Mouse (Mus musculus) forebrain, embryonic 14.5 days (tissue): Measurements from ENCODE around the gene Tspan9. TPM values are rescaled to one million over a fixed set of nuclear protein-coding genes. Genes with fewer than 3 reads are reported as not detected.
A peak's percentile ranks its signal among the peaks of the same experiment; 100 is the strongest.

Source experiments
- ATAC-seq: fragments of 200-750 bp; cut with Nextera tagmentation; 2 replicates; pipeline ENCODE4 v1.8.0; 2017; ENCODE audit warnings: mild to moderate bottlenecking, moderate library complexity
- DNase-seq: peaks from one replicate; pipeline ENCODE4 v3.0.0-alpha.2; 2015; ENCODE audit warnings: low spot score
- H3K27ac ChIP-seq: fragments of 300-500 bp; sonication (generic); 2 replicates; pipeline ENCODE4 v1.5.1; 2014; ENCODE audit warnings: low read depth, mild to moderate bottlenecking, control low read depth, low read length, moderate library complexity
- H3K27me3 ChIP-seq: fragments of 300-500 bp; sonication (generic); replicated peaks from 2 replicates; pipeline ENCODE4 v1.6.1; 2014; ENCODE audit warnings: low read length, control low read depth, mixed read lengths; ENCODE audit not compliant: control insufficient read depth, insufficient read depth
- H3K36me3 ChIP-seq: fragments of 300-500 bp; sonication (generic); 2 replicates; pipeline ENCODE4 v1.6.1; 2014; ENCODE audit warnings: low read length, control low read depth; ENCODE audit not compliant: control insufficient read depth, insufficient read depth
- H3K4me1 ChIP-seq: fragments of 300-500 bp; sonication (generic); 2 replicates; pipeline ENCODE4 v1.6.1; 2014; ENCODE audit warnings: antibody characterized with exemption, low read length, control low read depth; ENCODE audit not compliant: control insufficient read depth, insufficient read depth
- H3K4me2 ChIP-seq: fragments of 300-500 bp; sonication (generic); 2 replicates; pipeline ENCODE4 v1.6.1; 2014; ENCODE audit warnings: mild to moderate bottlenecking, control low read depth, low read length
- H3K4me3 ChIP-seq: fragments of 300-500 bp; sonication (generic); 2 replicates; pipeline ENCODE4 v1.5.1; 2014; ENCODE audit warnings: low read depth, low read length, control low read depth
- H3K9ac ChIP-seq: fragments of 300-500 bp; sonication (generic); 2 replicates; pipeline ENCODE4 v1.6.1; 2014; ENCODE audit warnings: mild to moderate bottlenecking, low read length, control low read depth, moderate library complexity
- H3K9me3 ChIP-seq: fragments of 300-500 bp; sonication (generic); replicated peaks from 2 replicates; pipeline ENCODE4 v1.6.1; 2016; ENCODE audit warnings: low read length, control low read depth, mixed read lengths; ENCODE audit not compliant: control insufficient read depth
- WGBS: fragments of 180-500 bp; shearing (Covaris S2); extraction: QIAGEN DNeasy Blood & Tissue Kit; methylation state at CpG from one replicate; pipeline ENCODE4 v1.1.7; 2014; 5-methylcytosine and 5-hydroxymethylcytosine counted together
- polyA plus RNA-seq: library from polyadenylated mRNA; unstranded; fragments of >200 nt; fragmentation: Nextera tagmentation; extraction: Ambion mirVana; gene quantifications from 2 replicates; pipeline ENCODE4 v1.2.1, GENCODE M21; 2014

Gene Tspan9
- polyA plus RNA-seq, 1 experiment from 2014 or later = 23.0 TPM

- Histone ChIP-seq H3K9me3 (no peaks in the 10 kb centered on the region), H3K4me2 (no peak overlapping the region), H3K4me1 (no peaks in the 10 kb centered on the region), H3K27me3 (no peaks in the 10 kb centered on the region), H3K36me3 (no peaks in the 10 kb centered on the region), H3K9ac (no peak overlapping the region), H3K4me3 (no peak overlapping the region), H3K27ac (no peak overlapping the region)
- no peak for ATAC-seq
- DNase-seq = no peak
- WGBS = 73% methylated on average over 10 of the region's 10 CpGs
These were observed 98.7 kb downstream of the Tspan9 start for GRCm38 (mm10) chr6:128044691-128045090.

GRCm38 (mm10) chr6:128043486-128043885 lies 99.9 kb downstream of the Tspan9 start:
- DNase-seq (no peak), ATAC-seq (no peak)
- Histone ChIP-seq H3K4me3 (no peak overlapping the region), H3K27ac (no peak overlapping the region), H3K4me2 (no peak overlapping the region), H3K36me3 (no peaks in the 10 kb centered on the region), H3K27me3 (no peaks in the 10 kb centered on the region), H3K9me3 (no peaks in the 10 kb centered on the region), H3K4me1 (no peaks in the 10 kb centered on the region), H3K9ac (no peak overlapping the region)
- whole genome bisulfite sequencing = 80% methylated on average over 6 of the region's 6 CpGs

GRCm38 (mm10) chr6:128041836-128042235 lies 101.6 kb downstream of the Tspan9 start:
- Histone ChIP-seq H3K4me2 (no peak overlapping the region), H3K4me1 (no peaks in the 10 kb centered on the region), H3K9ac (no peak overlapping the region), H3K36me3 (no peaks in the 10 kb centered on the region), H3K27me3 (peaks cover 8% of the 10 kb centered on the region; the same call in 1 of the 2 replicates), H3K9me3 (no peaks in the 10 kb centered on the region), H3K4me3 (no peak overlapping the region), H3K27ac (no peak overlapping the region)
- WGBS = 72% methylated on average over 6 of the region's 6 CpGs
- ATAC-seq (no peak), DNase-seq (no peak)

GRCm38 (mm10) chr6:128039077-128039766 lies 104.2 kb downstream of the Tspan9 start:
- peaks cover 20% of the 10 kb centered on the region; the same call in 1 of the 2 replicates for H3K27me3 ChIP-seq
- no peak for DNase-seq
- no peak overlapping the region for H3K4me2 ChIP-seq
- H3K4me1 ChIP-seq = peaks cover 14% of the 10 kb centered on the region
- H3K4me3 ChIP-seq = no peak overlapping the region
- ATAC-seq = no peak
- 69% methylated on average over 9 of the region's 9 CpGs for WGBS
- no peaks in the 10 kb centered on the region for H3K9me3 ChIP-seq
- no peak overlapping the region for H3K27ac ChIP-seq
- no peak overlapping the region for H3K9ac ChIP-seq
- H3K36me3 ChIP-seq = no peaks in the 10 kb centered on the region

GRCm38 (mm10) chr6:128038568-128038967 lies 104.8 kb downstream of the Tspan9 start:
- Histone ChIP-seq H3K9ac (no peak overlapping the region), H3K27me3 (peaks cover 24% of the 10 kb centered on the region), H3K4me2 (no peak overlapping the region), H3K4me3 (no peak overlapping the region), H3K4me1 (peaks cover 16% of the 10 kb centered on the region), H3K9me3 (no peaks in the 10 kb centered on the region), H3K27ac (no peak overlapping the region), H3K36me3 (no peaks in the 10 kb centered on the region)
- DNase-seq = no peak
- ATAC-seq = no peak
- WGBS = 40% methylated on average over 6 of the region's 6 CpGs

- H3K4me1 ChIP-seq = peaks cover 16% of the 10 kb centered on the region
- H3K27ac ChIP-seq = no peak overlapping the region
- no peak overlapping the region for H3K9ac ChIP-seq
- WGBS = 83% methylated on average over 9 of the region's 9 CpGs
- peaks cover 33% of the 10 kb centered on the region for H3K27me3 ChIP-seq
- no peaks in the 10 kb centered on the region for H3K9me3 ChIP-seq
- H3K36me3 ChIP-seq = no peaks in the 10 kb centered on the region
- H3K4me2 ChIP-seq = no peak overlapping the region
- ATAC-seq = no peak
- DNase-seq = no peak
- no peak overlapping the region for H3K4me3 ChIP-seq
These were observed 106.8 kb downstream of the Tspan9 start for GRCm38 (mm10) chr6:128036597-128036996.

- H3K27me3 ChIP-seq = peaks cover 33% of the 10 kb centered on the region
- no peaks in the 10 kb centered on the region for H3K9me3 ChIP-seq
- no peak overlapping the region for H3K27ac ChIP-seq
- peak overlapping the region; percentile 96 for H3K4me2 ChIP-seq
- ATAC-seq (0 out of 2 replicates have a peak, but pooled peaks have one; percentile 19), DNase-seq (no peak)
- H3K9ac ChIP-seq = peak overlapping the region; percentile 63
- H3K4me1 ChIP-seq = peaks cover 16% of the 10 kb centered on the region
- 8% methylated on average over 4 of the region's 4 CpGs for WGBS
- peak overlapping the region; percentile 49 for H3K4me3 ChIP-seq
- H3K36me3 ChIP-seq = no peaks in the 10 kb centered on the region
These were observed 107.5 kb downstream of the Tspan9 start for GRCm38 (mm10) chr6:128035930-128036309.

GRCm38 (mm10) chr6:128035250-128035929 lies 108.0 kb downstream of the Tspan9 start:
- no peak overlapping the region for H3K27ac ChIP-seq
- H3K36me3 ChIP-seq = no peaks in the 10 kb centered on the region
- 2% methylated on average over 36 of the region's 36 CpGs for WGBS
- DNase-seq = peak; percentile 54
- H3K4me3 ChIP-seq = peak overlapping the region; percentile 49
- peak overlapping the region; percentile 63 for H3K9ac ChIP-seq
- peak; percentile 58 for ATAC-seq
- peak overlapping the region; percentile 96 for H3K4me2 ChIP-seq
- H3K27me3 ChIP-seq = peaks cover 33% of the 10 kb centered on the region
- no peaks in the 10 kb centered on the region for H3K9me3 ChIP-seq
- H3K4me1 ChIP-seq = peaks cover 16% of the 10 kb centered on the region
